Comparison of ENCODE assay signal across 22 mouse cellular contexts in genomic region chr6:145886277-145886676, GRCm38 (mm10). TPM values are rescaled to one million over a fixed set of nuclear protein-coding genes. Genes with fewer than 3 reads are reported as not detected.
DNase-seq lines count a peak whose midpoint lies in the region; ATAC-seq and TF ChIP-seq lines count a peak whose summit lies in the region.
"Had no signal": no experiment of that assay in that cellular context is flagged by ENCODE, and none has a peak within 500 bp of the region (broad histone marks: within the 10 kb centered on the region; RNA-seq: fewer than 3 reads in every experiment).

No protein-coding gene starts in this region.

- no peak for TF ChIP-seq CTCF in heart, postnatal 0 days (IDR thresholded peaks at IDR 0.05; ENCODE audit: low read depth)

- no peak overlapping the region for H3K4me3 ChIP-seq in heart, postnatal 0 days (ENCODE audit: low read depth, low read length)
- no peak overlapping the region for H3K4me3 ChIP-seq in hindbrain, embryonic 13.5 days
- H3K4me3 ChIP-seq: embryonic facial prominence, embryonic 15.5 days; left cerebral cortex, adult 2 months; liver, embryonic 13.5 days; myocyte; stomach, embryonic 15.5 days had no signal

- H3K9ac ChIP-seq in heart, postnatal 0 days (replicated peaks; ENCODE audit: low read depth, low read length): no peak overlapping the region
- H3K9ac ChIP-seq in hindbrain, embryonic 13.5 days: no peak overlapping the region
- H3K9ac ChIP-seq: embryonic facial prominence, embryonic 15.5 days; hindbrain, embryonic 14.5 days; liver, embryonic 13.5 days; stomach, embryonic 15.5 days had no signal

- TF ChIP-seq EP300 in heart, postnatal 0 days (IDR thresholded peaks at IDR 0.05; ENCODE audit: low read depth): peak; percentile 35; the same call in 1 of the 2 replicates

- 11% methylated on average over 8 of the region's 8 CpGs for WGBS in heart, postnatal 0 days
- WGBS in hindbrain, embryonic 13.5 days: 83% methylated on average over 8 of the region's 8 CpGs

- peak overlapping the region; percentile 16; the same call in 1 of the 2 replicates for H3K4me2 ChIP-seq in heart, postnatal 0 days (ENCODE audit: low read depth, low read length)
- H3K4me2 ChIP-seq in hindbrain, embryonic 13.5 days: no peak overlapping the region
- H3K4me2 ChIP-seq: embryonic facial prominence, embryonic 15.5 days; hindbrain, embryonic 14.5 days; liver, embryonic 13.5 days; stomach, embryonic 15.5 days had no signal

- H3K27ac ChIP-seq in heart, postnatal 0 days (ENCODE audit: low read depth): peak overlapping the region; percentile 71
- no peak overlapping the region for H3K27ac ChIP-seq in hindbrain, embryonic 13.5 days
- H3K27ac ChIP-seq: embryonic facial prominence, embryonic 15.5 days; hindbrain, embryonic 14.5 days; left cerebral cortex, adult 2 months; liver, embryonic 13.5 days; stomach, embryonic 15.5 days had no signal

- DNase-seq in gastrocnemius, adult 18-20 months (ENCODE audit: low spot score): peak; percentile 25
- no peak for DNase-seq in gastrocnemius, adult 8-10 months (ENCODE audit: low spot score in 2 of 2)
- DNase-seq in 3T3-L1 (ENCODE audit: low read depth, low spot score): peak; percentile 27
- DNase-seq in heart, adult 18-20 months: peak; percentile 78 to 82
- peak; percentile 92 for DNase-seq in heart, postnatal 0 days (ENCODE audit: low spot score)
- no peak for DNase-seq in left cerebral cortex, adult 11 months (ENCODE audit: low spot score)
- no peak for DNase-seq in natural killer cell, adult 2 months (ENCODE audit: low spot score in 2 of 2)
- DNase-seq: adrenal gland, adult 8-10 months; B cell, adult 2 months; cerebellum, postnatal 25 days; kidney, adult 18-20 months; liver, embryonic 13.5 days; right cerebral cortex, postnatal 4 days; thymus, postnatal 14 days had no signal

- peaks cover 6% of the 10 kb centered on the region; the same call in 1 of the 2 replicates for H3K4me1 ChIP-seq in heart, postnatal 0 days (ENCODE audit: control insufficient read depth, insufficient read depth)
- H3K4me1 ChIP-seq in hindbrain, embryonic 13.5 days (replicated peaks): peaks cover 7% of the 10 kb centered on the region
- H3K4me1 ChIP-seq: embryonic facial prominence, embryonic 15.5 days; liver, embryonic 13.5 days; stomach, embryonic 15.5 days had no signal

- peak; percentile 95 for ATAC-seq in heart, postnatal 0 days (ENCODE audit: insufficient read depth, low read depth)
- no peak for ATAC-seq in hindbrain, embryonic 13.5 days (ENCODE audit: low FRiP score)
- ATAC-seq: forebrain, embryonic 14.5 days had no signal

- no peaks in the 10 kb centered on the region for H3K9me3 ChIP-seq in heart, postnatal 0 days (replicated peaks; ENCODE audit: control insufficient read depth, low read length)
- H3K9me3 ChIP-seq in hindbrain, embryonic 13.5 days: no peaks in the 10 kb centered on the region
- H3K9me3 ChIP-seq: embryonic facial prominence, embryonic 15.5 days; liver, embryonic 13.5 days; stomach, embryonic 15.5 days had no signal

- no peaks in the 10 kb centered on the region for H3K27me3 ChIP-seq in heart, postnatal 0 days (ENCODE audit: control insufficient read depth, insufficient read depth, low read length)
- H3K27me3 ChIP-seq in hindbrain, embryonic 13.5 days: no peaks in the 10 kb centered on the region
- H3K27me3 ChIP-seq: embryonic facial prominence, embryonic 15.5 days; liver, embryonic 13.5 days; stomach, embryonic 15.5 days had no signal

- H3K36me3 ChIP-seq in heart, postnatal 0 days (replicated peaks; ENCODE audit: control insufficient read depth, insufficient read depth, low read length): no peaks in the 10 kb centered on the region
- H3K36me3 ChIP-seq in hindbrain, embryonic 13.5 days: no peaks in the 10 kb centered on the region
- H3K36me3 ChIP-seq: embryonic facial prominence, embryonic 15.5 days; liver, embryonic 13.5 days; stomach, embryonic 15.5 days had no signal

RNA-seq across cellular contexts. Expression of gene Bhlhe41, which starts 20.9 kb away (rescaled TPM):
- 10 to 100 TPM; 30.3 to 38.1 TPM for total RNA-seq in gastrocnemius, adult 18-20 months (2021)
- 10 to 100 TPM; 42.8 to 74.8 (median 45.1) TPM for total RNA-seq in gastrocnemius, adult 8-10 months (2022)
- total RNA-seq in heart, adult 18-20 months (2021): 10 to 100 TPM; 11.4 to 15.8 TPM
- total RNA-seq in heart, postnatal 0 days (2014; rRNA removed; ENCODE audit: low replicate concordance): 0.95 and 1.6 TPM in 2 replicates
- polyA plus RNA-seq in heart, postnatal 0 days (2015; fragmentation: Nextera tagmentation; extraction: Ambion mirVana): 8.7 and 9.3 TPM in 2 replicates
- polyA plus RNA-seq in hindbrain, embryonic 13.5 days (2015; fragmentation: Nextera tagmentation; extraction: Ambion mirVana): 4.0 and 4.1 TPM in 2 replicates
- total RNA-seq: MEL had no signal

RNA-seq across cellular contexts. Expression of gene Sspn, which starts 45.2 kb away (rescaled TPM):
- 10 to 100 TPM; 39.5 to 43.1 TPM for total RNA-seq in gastrocnemius, adult 18-20 months (2021)
- 10 to 100 TPM; 32.1 to 47.3 (median 40.7) TPM for total RNA-seq in gastrocnemius, adult 8-10 months (2022)
- total RNA-seq in heart, adult 18-20 months (2021): 100 to 1,000 TPM in 1 of 2 experiments, 10 to 100 TPM in 1; 99.7 to 102 TPM
- total RNA-seq in heart, postnatal 0 days (2014; rRNA removed; ENCODE audit: low replicate concordance): 64.2 and 74.1 TPM in 2 replicates
- 92.0 and 93.6 TPM in 2 replicates for polyA plus RNA-seq in heart, postnatal 0 days (2015; fragmentation: Nextera tagmentation; extraction: Ambion mirVana)
- 3.3 and 4.4 TPM in 2 replicates for polyA plus RNA-seq in hindbrain, embryonic 13.5 days (2015; fragmentation: Nextera tagmentation; extraction: Ambion mirVana)
- total RNA-seq: MEL had no signal

Comparison
In these comparisons a context has a peak if more than half of its experiments do, and no peak if none do; other contexts are left out.
1. DNase-seq: peak in gastrocnemius, adult 18-20 months (single experiment), 3T3-L1 (single experiment), heart, adult 18-20 months (2 of 2) and heart, postnatal 0 days (single experiment); none in gastrocnemius, adult 8-10 months (0 of 2), left cerebral cortex, adult 11 months (single experiment) and natural killer cell, adult 2 months (0 of 2).